Mouse (Mus musculus) liver, postnatal 0 days (tissue): ENCODE data around the gene 4833439L19Rik. TPM values are rescaled to one million over a fixed set of nuclear protein-coding genes. Genes with fewer than 3 reads are reported as not detected.

Source experiments
- ATAC-seq: fragments of 200-750 bp; cut with Nextera tagmentation; 2 replicates; pipeline ENCODE4 v1.8.0; 2017; ENCODE audit warnings: mild to moderate bottlenecking, moderate library complexity
- DNase-seq: peaks from one replicate; pipeline ENCODE4 v3.0.0-alpha.2; 2016
- H3K27ac ChIP-seq: fragments of 300-500 bp; sonication (generic); 2 replicates; pipeline ENCODE4 v1.5.1; 2014; ENCODE audit warnings: antibody characterized with exemption, moderate library complexity, mild to moderate bottlenecking, low read depth
- H3K27me3 ChIP-seq: fragments of 300-500 bp; sonication (generic); 2 replicates; pipeline ENCODE4 v1.6.1; 2014; ENCODE audit warnings: low read length, control low read depth, mixed read lengths; ENCODE audit not compliant: insufficient read depth
- H3K36me3 ChIP-seq: fragments of 300-500 bp; sonication (generic); replicated peaks from 2 replicates; pipeline ENCODE4 v1.6.1; 2014; ENCODE audit warnings: mild to moderate bottlenecking, control low read depth, low read length, moderate library complexity, mixed read lengths; ENCODE audit not compliant: insufficient read depth
- H3K4me1 ChIP-seq: fragments of 300-500 bp; sonication (generic); 2 replicates; pipeline ENCODE4 v1.6.1; 2014; ENCODE audit warnings: antibody characterized with exemption, mild to moderate bottlenecking, control low read depth; ENCODE audit not compliant: insufficient read depth
- H3K4me2 ChIP-seq: fragments of 300-500 bp; sonication (generic); 2 replicates; pipeline ENCODE4 v1.6.1; 2014; ENCODE audit warnings: low read depth, mild to moderate bottlenecking, low read length, moderate library complexity, mixed read lengths
- H3K4me3 ChIP-seq: fragments of 300-500 bp; sonication (generic); 2 replicates; pipeline ENCODE4 v1.5.1; 2014; ENCODE audit warnings: low read depth, low read length
- H3K9ac ChIP-seq: fragments of 300-500 bp; sonication (generic); replicated peaks from 2 replicates; pipeline ENCODE4 v1.6.1; 2014; ENCODE audit warnings: mild to moderate bottlenecking, moderate library complexity
- H3K9me3 ChIP-seq: fragments of 300-500 bp; sonication (generic); 2 replicates; pipeline ENCODE4 v1.6.1; 2016; ENCODE audit warnings: mild to moderate bottlenecking, control low read depth, low read length, mixed read lengths
- CTCF ChIP-seq: sonication (generic); IDR thresholded peaks from 2 replicates; pipeline ENCODE4 v1.5.1; 2016; ENCODE audit warnings: antibody characterized with exemption, low read depth
- EP300 ChIP-seq: IDR thresholded peaks from 2 replicates; pipeline ENCODE4 v1.6.1; 2016; ENCODE audit warnings: antibody characterized with exemption, low read depth, mild to moderate bottlenecking
- WGBS: fragments of 180-500 bp; shearing (Covaris S2); extraction: QIAGEN DNeasy Blood & Tissue Kit; methylation state at CpG from one replicate; pipeline ENCODE4 v1.1.7; 2014; ENCODE audit not compliant: insufficient replicate concordance; 5-methylcytosine and 5-hydroxymethylcytosine counted together
- polyA plus RNA-seq: library from polyadenylated mRNA; unstranded; fragments of >200 nt; fragmentation: Nextera tagmentation; extraction: Ambion mirVana; gene quantifications from 2 replicates; pipeline ENCODE4 v1.2.1, GENCODE M21; 2015

The 4833439L19Rik gene
- polyA plus RNA-seq, 1 experiment from 2014 or later: 41.6 TPM

DNA sequence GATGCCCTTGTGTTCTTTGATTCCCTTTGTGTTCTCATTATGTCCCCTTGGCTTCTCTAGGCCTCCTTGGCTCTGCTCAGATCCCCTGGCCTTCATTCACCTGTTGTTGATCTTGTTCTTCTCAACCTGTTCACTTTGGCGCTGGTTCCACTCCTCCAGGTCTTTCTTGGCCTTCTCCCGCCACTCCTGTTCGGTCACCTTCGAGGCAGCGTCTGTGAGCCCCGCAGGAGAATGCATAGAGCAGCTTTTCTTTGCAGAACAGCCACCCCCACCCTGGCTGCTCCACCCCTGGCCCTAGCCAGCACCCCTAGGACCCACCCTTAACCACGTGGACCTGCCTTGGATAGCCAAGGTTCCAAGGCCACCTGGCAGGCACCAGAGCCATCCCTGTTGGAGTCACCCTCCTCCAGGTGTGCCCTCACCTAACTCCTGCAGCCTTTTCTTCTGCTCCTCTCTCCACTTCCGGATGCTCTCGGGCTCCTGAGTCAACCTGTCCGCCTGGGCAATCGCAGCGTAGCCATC is 33.4 kb upstream of the 4833439L19Rik start:
- H3K9ac ChIP-seq: no peak overlapping the region
- no peaks in the 10 kb centered on the region for H3K9me3 ChIP-seq
- no peaks in the 10 kb centered on the region for H3K27me3 ChIP-seq
- 0 out of 2 replicates have a peak, but pooled peaks cover 9% of the 10 kb centered on the region for H3K36me3 ChIP-seq
- H3K4me3 ChIP-seq: no peak overlapping the region
- H3K4me1 ChIP-seq: no peaks in the 10 kb centered on the region
- H3K27ac ChIP-seq: no peak overlapping the region
- WGBS: 85% methylated on average over 12 of the region's 12 CpGs
- no peak overlapping the region for H3K4me2 ChIP-seq
- DNase-seq (no peak), ATAC-seq (no peak)
- TF ChIP-seq CTCF (no peak), EP300 (no peak)

DNA sequence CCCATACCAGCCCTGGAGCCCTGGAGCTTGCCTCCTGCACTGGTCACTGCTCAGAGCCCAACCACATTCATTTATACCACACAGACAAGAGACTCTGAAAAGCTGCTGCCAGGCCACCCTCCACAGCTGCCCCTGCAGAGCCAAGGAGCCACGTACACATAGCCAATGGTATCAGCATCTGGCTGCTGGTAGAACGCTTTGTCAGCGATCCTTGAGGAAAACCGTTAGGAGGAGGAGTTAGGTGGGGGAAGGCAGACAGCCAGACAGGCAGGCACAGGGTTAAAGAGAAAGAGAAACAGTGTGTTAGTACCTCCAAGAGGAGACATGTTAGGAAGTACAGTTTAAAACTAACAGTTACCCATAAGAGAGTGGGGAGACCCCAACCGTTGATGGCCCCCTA is 31.6 kb upstream of the 4833439L19Rik start:
- H3K9me3 ChIP-seq: no peaks in the 10 kb centered on the region
- WGBS: 71% methylated on average over 5 of the region's 5 CpGs

DNA sequence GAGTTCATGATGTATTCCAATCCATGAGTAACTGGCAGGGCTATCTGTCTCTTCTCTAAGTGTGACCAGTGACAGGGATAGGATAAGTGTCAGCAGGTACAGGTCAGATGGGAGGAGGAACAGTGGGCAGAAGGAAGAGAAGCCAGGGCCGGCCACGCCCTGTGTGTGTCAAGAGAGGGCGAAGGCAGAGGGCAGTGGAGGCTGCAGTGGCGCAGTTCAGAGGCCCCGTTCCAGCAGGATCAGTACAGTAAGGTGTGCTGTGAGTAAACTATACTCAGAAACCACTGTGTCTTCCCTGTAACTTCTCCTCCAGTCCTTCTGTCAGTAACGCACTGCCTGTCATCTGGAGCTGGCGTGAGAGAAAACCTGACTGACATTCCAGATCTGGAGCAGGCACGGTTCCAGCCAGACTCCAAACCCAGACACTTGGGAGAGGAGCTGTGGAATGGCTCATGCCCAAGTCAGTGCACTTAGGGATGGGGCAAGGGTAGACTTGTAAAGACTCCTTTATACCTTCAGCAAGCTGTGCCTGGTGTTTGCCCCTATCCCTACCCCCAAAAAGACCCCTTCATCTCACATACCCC is 31.0 kb upstream of the 4833439L19Rik start:
- Histone ChIP-seq H3K9ac (no peak overlapping the region), H3K4me1 (peaks cover 4% of the 10 kb centered on the region), H3K9me3 (no peaks in the 10 kb centered on the region), H3K27ac (no peak overlapping the region), H3K27me3 (no peaks in the 10 kb centered on the region), H3K36me3 (peaks cover 9% of the 10 kb centered on the region; the same call in 1 of the 2 replicates), H3K4me2 (no peak overlapping the region), H3K4me3 (no peak overlapping the region)
- ATAC-seq (no peak), DNase-seq (no peak)
- WGBS: 80% methylated on average over 8 of the region's 8 CpGs
- TF ChIP-seq EP300 (no peak), CTCF (no peak)

More for the DNA sequence above, 31.6 kb upstream of the 4833439L19Rik start:
- ATAC-seq (no peak), DNase-seq (no peak)
- Histone ChIP-seq H3K27ac (no peak overlapping the region), H3K4me3 (no peak overlapping the region), H3K36me3 (peaks cover 9% of the 10 kb centered on the region; the same call in 1 of the 2 replicates), H3K27me3 (no peaks in the 10 kb centered on the region), H3K4me1 (no peaks in the 10 kb centered on the region), H3K9ac (no peak overlapping the region), H3K4me2 (no peak overlapping the region)
- no peak for TF ChIP-seq EP300
- TF ChIP-seq CTCF: no peak

DNA sequence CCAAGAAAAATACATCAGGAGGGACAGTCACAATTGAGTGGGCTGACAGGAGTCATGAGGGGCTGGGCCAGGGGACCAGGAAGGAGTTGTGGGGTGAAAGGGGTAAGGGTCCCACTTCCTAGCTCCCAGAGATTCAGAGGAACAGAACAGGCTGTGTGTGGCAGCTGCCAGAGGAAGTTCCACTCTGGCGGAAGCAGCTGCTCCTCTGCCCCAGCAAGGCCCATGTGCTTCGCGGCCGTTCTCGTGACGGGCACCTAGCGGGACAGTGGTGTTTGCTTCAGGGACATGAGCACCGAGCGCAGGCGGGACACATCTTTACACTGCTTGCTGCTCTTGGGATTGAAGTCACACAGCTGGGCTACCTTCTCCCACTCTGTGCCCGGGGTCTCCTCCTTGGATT is 28.4 kb upstream of the 4833439L19Rik start:
- Histone ChIP-seq H3K9me3 (no peaks in the 10 kb centered on the region), H3K9ac (no peak overlapping the region), H3K27me3 (no peaks in the 10 kb centered on the region), H3K36me3 (peaks cover 8% of the 10 kb centered on the region; the same call in 1 of the 2 replicates), H3K4me3 (no peak overlapping the region), H3K4me2 (no peak overlapping the region), H3K4me1 (peaks cover 7% of the 10 kb centered on the region), H3K27ac (no peak overlapping the region)
- no peak for TF ChIP-seq CTCF
- TF ChIP-seq EP300: no peak
- DNase-seq (no peak), ATAC-seq (no peak)
- WGBS: 76% methylated on average over 11 of the region's 11 CpGs

DNA sequence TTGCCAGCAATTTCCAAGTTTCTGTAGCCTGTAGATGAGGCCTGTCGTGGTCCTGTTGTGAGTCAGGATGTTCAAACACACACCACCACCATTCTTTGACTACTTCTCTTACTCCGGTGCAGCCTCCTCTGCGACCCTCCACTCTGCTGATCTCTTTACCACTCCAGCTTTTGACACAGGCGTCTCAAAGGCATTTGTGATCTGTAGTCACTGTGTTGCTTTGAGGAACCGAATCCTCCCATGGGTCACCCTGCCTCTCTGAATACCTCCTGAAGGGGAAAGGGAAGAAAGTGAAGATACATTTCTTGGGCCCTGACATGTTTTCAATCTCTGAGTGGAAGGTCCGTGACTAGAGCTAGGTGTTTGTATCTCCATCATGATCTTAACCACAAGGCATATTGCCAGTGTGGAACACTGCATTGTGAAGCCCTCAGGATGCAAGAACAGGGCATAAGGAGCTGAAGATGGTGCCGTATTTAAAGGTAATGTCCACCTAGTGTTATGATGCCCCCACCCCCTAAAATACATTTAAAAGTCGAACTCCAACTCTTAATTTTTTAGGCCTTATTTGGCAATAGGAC is 26.6 kb upstream of the 4833439L19Rik start:
- H3K27ac ChIP-seq: no peak overlapping the region
- no peak overlapping the region for H3K4me2 ChIP-seq
- WGBS: 82% methylated on average over 8 of the region's 8 CpGs
- TF ChIP-seq EP300 (no peak), CTCF (no peak)
- no peaks in the 10 kb centered on the region for H3K9me3 ChIP-seq
- H3K36me3 ChIP-seq: peaks cover 5% of the 10 kb centered on the region; the same call in 1 of the 2 replicates
- no peak for DNase-seq
- ATAC-seq: no peak
- H3K9ac ChIP-seq: no peak overlapping the region
- H3K4me1 ChIP-seq: peaks cover 7% of the 10 kb centered on the region
- no peaks in the 10 kb centered on the region for H3K27me3 ChIP-seq
- H3K4me3 ChIP-seq: no peak overlapping the region

DNA sequence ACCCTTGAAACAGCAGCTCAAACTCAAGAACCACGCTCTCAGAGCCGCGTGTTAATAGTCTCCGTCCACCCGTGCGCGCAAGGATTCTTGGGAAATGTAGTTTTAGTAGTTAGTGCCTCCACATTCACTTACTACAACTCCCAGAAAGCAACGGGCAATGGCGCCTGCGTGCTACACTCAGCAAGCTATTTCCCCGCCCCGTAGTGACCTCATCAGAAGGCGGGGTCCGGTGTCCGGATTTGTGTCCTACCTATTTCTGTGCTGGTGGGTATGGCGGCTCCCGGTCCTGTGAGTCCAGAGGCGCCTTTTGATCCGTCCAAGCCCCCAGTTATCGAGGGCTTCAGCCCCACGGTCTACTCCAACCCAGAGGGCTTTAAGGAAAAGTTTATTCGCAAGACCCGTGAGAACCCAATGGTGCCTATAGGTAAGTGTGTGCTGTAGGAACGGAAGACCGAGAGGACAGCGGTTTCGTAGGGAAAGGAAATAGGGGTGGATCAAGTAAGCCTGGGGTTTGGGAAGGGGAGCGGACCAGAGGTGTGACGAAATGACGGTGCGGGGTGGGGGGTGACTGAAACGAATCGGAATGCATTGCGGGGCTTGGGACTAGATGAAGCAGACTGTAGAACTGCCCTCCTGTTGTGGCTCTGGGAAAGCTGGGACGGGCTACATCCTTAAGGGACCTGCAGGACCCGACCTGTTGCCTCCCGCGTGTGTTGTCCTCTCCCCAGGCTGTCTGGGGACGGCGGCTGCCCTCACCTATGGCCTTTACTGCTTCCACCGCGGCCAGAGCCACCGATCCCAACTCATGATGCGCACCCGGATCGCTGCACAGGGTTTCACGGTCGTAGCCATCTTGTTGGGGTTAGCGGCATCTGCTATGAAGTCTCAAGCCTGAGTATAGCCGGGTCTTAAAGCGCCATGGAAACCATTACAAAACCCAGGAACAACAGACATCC is 25.0 kb upstream of the 4833439L19Rik start, which contains the start of the genes Nop16 and Higd2a:
Nop16 (minus strand) TSS at position 95 of the 956 bp plus-strand sequence.
Higd2a (plus strand) TSS at position 212 of the 956 bp plus-strand sequence.
- H3K4me3 ChIP-seq: peak within 1 kb of the TSS; percentile 85
- ATAC-seq (peak; percentile 97), DNase-seq (peak; percentile 99)
- H3K4me1 ChIP-seq: peaks cover 7% of the 10 kb centered on the region
- no peaks in the 10 kb centered on the region for H3K9me3 ChIP-seq
- peaks cover 12% of the 10 kb centered on the region for H3K36me3 ChIP-seq
- TF ChIP-seq EP300 (no peak), CTCF (no peak)
- H3K27me3 ChIP-seq: no peaks in the 10 kb centered on the region
- peak within 1 kb of the TSS; percentile 97 for H3K4me2 ChIP-seq
- H3K27ac ChIP-seq: peak within 1 kb of the TSS; percentile 89
- under 1% methylated on average over 51 of the region's 51 CpGs for WGBS
- peak within 1 kb of the TSS; percentile 84 for H3K9ac ChIP-seq
